Mouse (Mus musculus) c-Kit-negative CD71-positive TER-119-positive erythroid progenitor cells, embryonic 14.5 days (primary cell): ENCODE data around the gene Atad2b.

ENCODE experiments used
- DNase-seq: peaks from one replicate; pipeline ENCODE4 v3.0.0-alpha.2; 2013; ENCODE audit warnings: low read depth, low spot score

The Atad2b gene

DNA sequence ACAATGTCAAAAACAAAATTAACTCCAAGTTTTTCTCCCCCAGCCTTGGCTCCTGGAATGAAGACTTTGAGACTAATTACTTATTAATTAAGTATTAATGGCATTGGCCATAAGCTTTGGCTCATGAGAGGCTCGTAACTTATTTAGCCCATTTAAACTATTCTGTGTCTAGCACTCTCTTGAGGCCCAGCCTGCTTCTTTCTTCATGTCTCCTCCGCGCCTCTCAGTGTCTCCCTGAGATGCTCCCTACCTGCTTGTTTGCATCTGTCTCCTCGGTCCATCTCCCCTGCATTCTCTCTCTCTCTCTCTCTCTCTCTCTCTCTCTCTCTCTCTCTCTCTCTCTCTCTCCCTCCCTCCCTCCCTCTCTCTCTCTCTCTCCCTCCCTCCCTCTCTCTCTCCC lies 164.3 kb downstream of the Atad2b start:
- no peak for DNase-seq

GRCm38 (mm10) chr12:5084714-5085113 lies 167.6 kb downstream of the Atad2b start:
- DNase-seq, result no peak

DNA sequence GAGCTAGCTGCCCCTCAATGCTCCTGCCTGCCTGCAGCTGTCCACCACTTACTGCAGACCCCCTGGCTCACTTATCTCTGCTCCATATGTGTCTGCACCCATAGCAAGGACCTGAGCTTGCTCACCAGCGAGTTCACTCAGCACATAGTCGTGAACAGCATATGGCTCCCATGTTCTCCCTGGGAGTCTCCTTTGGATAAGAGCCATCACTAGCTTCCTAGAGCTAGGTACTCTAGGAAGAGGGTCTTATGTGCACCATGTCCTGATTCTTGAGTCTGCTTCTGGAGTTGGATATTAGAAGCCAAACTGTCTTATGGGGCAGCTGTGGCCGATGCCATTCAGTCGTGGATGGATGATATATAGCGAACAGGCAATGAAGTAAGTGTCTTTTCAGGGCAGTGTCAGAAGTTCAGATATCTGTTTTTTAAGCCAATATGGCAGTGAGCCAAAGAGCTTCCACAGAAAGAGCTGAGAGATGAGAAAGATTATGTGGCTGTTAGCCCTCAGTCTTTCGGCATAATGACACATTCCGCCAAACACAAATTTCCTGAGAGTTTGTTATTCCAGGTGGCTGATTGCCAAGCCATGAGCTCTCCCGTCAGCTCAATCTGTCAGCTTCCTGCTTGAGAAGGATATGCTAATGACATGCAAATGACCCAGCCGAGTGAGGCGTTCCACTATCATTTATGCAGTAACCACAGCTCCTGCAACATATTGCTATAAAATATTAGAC lies 170.8 kb downstream of the Atad2b start:
- no peak for DNase-seq

GRCm38 (mm10) chr12:5088639-5089038 lies 171.5 kb downstream of the Atad2b start:
- DNase-seq, result no peak
